Mouse (Mus musculus) urinary bladder, postnatal 0 days (tissue): Measurements from ENCODE around the gene Ehd2. TPM values are rescaled to one million over a fixed set of nuclear protein-coding genes. Genes with fewer than 3 reads are reported as not detected.

Source experiments
- polyA plus RNA-seq: library from polyadenylated mRNA; unstranded; fragments of >200 nt; fragmentation: Nextera tagmentation; extraction: Ambion mirVana; gene quantifications from 2 replicates; pipeline ENCODE4 v1.2.1, GENCODE M21; 2015

The Ehd2 gene
- polyA plus RNA-seq = 94.8 and 134 TPM in 2 replicates

GRCm38 (mm10) chr7:15967312-15967711 lies at the start of gene Ehd2:
Ehd2 (minus strand) TSS chr7:15967567.

GRCm38 (mm10) chr7:15945721-15946536 lies 21.4 kb downstream of the Ehd2 start, which contains the start of gene Nop53:
Nop53 (minus strand) TSS chr7:15946074.

GRCm38 (mm10) chr7:15922220-15922773 lies 45.1 kb downstream of the Ehd2 start, which contains the start of gene Selenow:
Selenow (minus strand) TSS chr7:15922402.

Other genes starting within 250 kb of the Ehd2 start
- gene Obox5, start 217.4 kb downstream of the Ehd2 start, polyA plus RNA-seq = not detected in 2 replicates
- not detected in 2 replicates for gene Obox6, start 127.9 kb downstream of the Ehd2 start, polyA plus RNA-seq
- not detected in 2 replicates for gene Crx, start 87.6 kb downstream of the Ehd2 start, polyA plus RNA-seq
- gene Crxos, start 85.0 kb downstream of the Ehd2 start, polyA plus RNA-seq = not detected in 2 replicates
- 921 and 1,063 TPM in 2 replicates for gene Selenow, start 45.2 kb downstream of the Ehd2 start, polyA plus RNA-seq
- gene Nop53, start 21.5 kb downstream of the Ehd2 start, polyA plus RNA-seq = 139 and 140 TPM in 2 replicates
- gene Bicra, start 80.4 kb upstream of the Ehd2 start, polyA plus RNA-seq = 3.5 TPM in 2 replicates
- 0.05 TPM in 1 of 2 replicates, not detected in the other for gene Zfp541, start 94.2 kb upstream of the Ehd2 start, polyA plus RNA-seq
- 167 and 170 TPM in 2 replicates for gene Napa, start 130.9 kb upstream of the Ehd2 start, polyA plus RNA-seq
- 21.2 and 23.3 TPM in 2 replicates for gene Kptn, start 152.3 kb upstream of the Ehd2 start, polyA plus RNA-seq
- gene Slc8a2, start 162.3 kb upstream of the Ehd2 start, polyA plus RNA-seq = 0.21 and 0.25 TPM in 2 replicates
- 21.0 and 23.5 TPM in 2 replicates for gene Meis3, start 207.5 kb upstream of the Ehd2 start, polyA plus RNA-seq